Mouse (Mus musculus): ENCODE data around the gene Cyren.

GRCm38 (mm10) chr6:34876835-34877156 lies 1.1 kb downstream of the Cyren start:
- TF ChIP-seq POLR2A (IDR thresholded peaks at IDR 0.05; ENCODE audit: insufficient read depth, low read depth, low read length), result no peak
- TF ChIP-seq CTCF (IDR thresholded peaks at IDR 0.05; ENCODE audit: insufficient read depth, low read depth, low read length), result no peak
